ENCODE assay signal across 8 mouse cellular contexts in the genomic region with DNA sequence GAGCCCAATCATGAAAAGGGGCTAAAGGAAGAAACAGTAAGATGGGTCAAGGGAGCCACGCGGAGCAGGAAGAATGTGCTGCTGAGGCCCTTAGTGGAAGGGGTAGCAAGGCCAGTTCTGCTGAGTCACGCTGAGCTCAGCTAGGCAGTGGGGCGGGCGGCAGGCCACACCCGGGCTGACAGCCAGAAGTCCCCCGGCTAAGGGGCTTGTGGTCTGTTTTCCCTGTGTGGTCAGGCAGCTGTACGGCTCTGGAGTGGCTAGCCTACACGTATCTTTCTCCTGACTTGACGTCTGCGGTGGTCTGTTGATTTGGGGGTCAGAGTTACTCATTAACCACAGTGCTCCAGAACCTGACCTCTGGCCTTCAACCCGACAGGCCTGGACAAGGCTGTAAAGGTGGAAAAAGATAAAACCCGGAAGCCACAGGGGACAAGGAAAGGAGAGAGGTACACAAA. TPM values are rescaled to one million over a fixed set of nuclear protein-coding genes. Genes with fewer than 3 reads are reported as not detected.
DNase-seq lines count a peak whose midpoint lies in the region; ATAC-seq and TF ChIP-seq lines count a peak whose summit lies in the region.

No protein-coding gene starts in this region.

- DNase-seq in cerebellum, adult 11-12 months: peak; percentile 61
- no peak for DNase-seq in cerebellum, adult 8-10 months
- DNase-seq in adrenal gland, adult 2 months: peak; percentile 91
- DNase-seq in kidney, postnatal 25 days: peak; percentile 78 to 89

- no peak overlapping the region for H3K4me3 ChIP-seq in embryonic fibroblast, embryonic 13.5 days (ENCODE audit: insufficient read depth, low read length)
- H3K4me3 ChIP-seq in heart, embryonic 16.5 days (ENCODE audit: low read length): no peak overlapping the region; the same call in 1 of the 2 replicates
- H3K4me3 ChIP-seq in stomach, embryonic 14.5 days (ENCODE audit: low read depth, low read length): no peak overlapping the region

- peak overlapping the region; percentile 96 for H3K27ac ChIP-seq in embryonic fibroblast, embryonic 13.5 days (ENCODE audit: insufficient read depth, low read length)
- peak overlapping the region; percentile 90 for H3K27ac ChIP-seq in heart, embryonic 16.5 days (ENCODE audit: low read length)
- peak overlapping the region; percentile 75 for H3K27ac ChIP-seq in stomach, embryonic 14.5 days (ENCODE audit: low read length)

- peak; percentile 53; the same call in 1 of the 2 replicates for TF ChIP-seq POLR2A in embryonic fibroblast, embryonic 13.5 days (IDR thresholded peaks at IDR 0.05; ENCODE audit: low read depth, low read length)

- H3K27me3 ChIP-seq in heart, embryonic 16.5 days (ENCODE audit: control insufficient read depth, insufficient read depth, low read length): no peaks in the 10 kb centered on the region
- H3K27me3 ChIP-seq in stomach, embryonic 14.5 days (ENCODE audit: control insufficient read depth, insufficient read depth, low read length): no peaks in the 10 kb centered on the region

- peak overlapping the region; percentile 75 for H3K9ac ChIP-seq in heart, embryonic 16.5 days (ENCODE audit: low read length)
- H3K9ac ChIP-seq in stomach, embryonic 14.5 days (replicated peaks; ENCODE audit: low read depth, low read length): no peak overlapping the region; the same call in 1 of the 2 replicates

- peaks cover 12% of the 10 kb centered on the region for H3K4me1 ChIP-seq in embryonic fibroblast, embryonic 13.5 days (ENCODE audit: control insufficient read depth, insufficient read depth, low read length)
- H3K4me1 ChIP-seq in heart, embryonic 16.5 days (ENCODE audit: control insufficient read depth, insufficient read depth, low read length): peaks cover 40% of the 10 kb centered on the region
- peaks cover 31% of the 10 kb centered on the region for H3K4me1 ChIP-seq in stomach, embryonic 14.5 days (ENCODE audit: control insufficient read depth, insufficient read depth, low read length)

- peak overlapping the region; percentile 21 for H3K4me2 ChIP-seq in heart, embryonic 16.5 days (ENCODE audit: low read depth, low read length)
- H3K4me2 ChIP-seq in stomach, embryonic 14.5 days (replicated peaks; ENCODE audit: low read depth, low read length): peak overlapping the region; percentile 41

- peaks cover 31% of the 10 kb centered on the region for H3K36me3 ChIP-seq in heart, embryonic 16.5 days (ENCODE audit: control insufficient read depth, insufficient read depth)
- peaks cover 27% of the 10 kb centered on the region for H3K36me3 ChIP-seq in stomach, embryonic 14.5 days (ENCODE audit: control insufficient read depth, insufficient read depth, low read length)

- 0 out of 2 replicates have a peak, but pooled peaks have one; percentile 5 for ATAC-seq in heart, embryonic 16.5 days (replicated peaks; ENCODE audit: extremely low read depth, insufficient read depth, low FRiP score)
- peak; percentile 51 for ATAC-seq in megakaryocyte, adult 5-6 weeks (ENCODE audit: poor library complexity, severe bottlenecking)
- ATAC-seq in stomach, embryonic 14.5 days (ENCODE audit: insufficient number of reproducible peaks, insufficient read depth, low FRiP score, low read depth): peak; percentile 34

- no peak for TF ChIP-seq CTCF in embryonic fibroblast, embryonic 13.5 days (IDR thresholded peaks at IDR 0.05; ENCODE audit: borderline replicate concordance, insufficient read depth, low read length)

- 9% methylated on average over 13 of the region's 13 CpGs for WGBS in heart, embryonic 16.5 days
- WGBS in stomach, embryonic 14.5 days: 7% methylated on average over 13 of the region's 13 CpGs

- H3K9me3 ChIP-seq in heart, embryonic 16.5 days (replicated peaks; ENCODE audit: control insufficient read depth, low read length): no peaks in the 10 kb centered on the region
- no peaks in the 10 kb centered on the region for H3K9me3 ChIP-seq in stomach, embryonic 14.5 days (ENCODE audit: control insufficient read depth, low read depth, low read length)

RNA-seq across cellular contexts. Expression of a gene that starts 1.2 kb away (rescaled TPM):
- total RNA-seq in adrenal gland, adult 2 months (2021): 1,000 to 10,000 TPM; 1,338 to 1,480 TPM
- 7,024 and 7,397 TPM in 2 replicates for polyA plus RNA-seq in adrenal gland, adult 2 months (2012; rRNA removed)
- 3,506 and 4,699 TPM in 2 replicates for polyA plus RNA-seq in embryonic fibroblast, embryonic 13.5 days (2011; ENCODE audit: insufficient read length, low read depth, missing spikeins)
- polyA plus RNA-seq in heart, embryonic 16.5 days (2015; fragmentation: Nextera tagmentation; extraction: Ambion mirVana): 3,045 and 3,399 TPM in 2 replicates
- 2,869 and 3,213 TPM in 2 replicates for total RNA-seq in megakaryocyte, adult 5-6 weeks (2015)
- 1,589 and 1,786 TPM in 2 replicates for total RNA-seq in megakaryocyte, adult 5-6 weeks (2017)
- 4,275 and 4,681 TPM in 2 replicates for polyA plus RNA-seq in stomach, embryonic 14.5 days (2014; fragmentation: Nextera tagmentation; extraction: Ambion mirVana)

RNA-seq across cellular contexts. Expression of a gene that starts 5.8 kb away (rescaled TPM):
- total RNA-seq in adrenal gland, adult 2 months (2021): 10 to 100 TPM; 52.5 to 60.6 TPM
- 148 and 158 TPM in 2 replicates for polyA plus RNA-seq in adrenal gland, adult 2 months (2012; rRNA removed)
- polyA plus RNA-seq in embryonic fibroblast, embryonic 13.5 days (2011; ENCODE audit: insufficient read length, low read depth, missing spikeins): 218 and 278 TPM in 2 replicates
- 104 and 107 TPM in 2 replicates for polyA plus RNA-seq in heart, embryonic 16.5 days (2015; fragmentation: Nextera tagmentation; extraction: Ambion mirVana)
- total RNA-seq in megakaryocyte, adult 5-6 weeks (2015): 24.6 and 25.0 TPM in 2 replicates
- total RNA-seq in megakaryocyte, adult 5-6 weeks (2017): 31.8 and 37.4 TPM in 2 replicates
- polyA plus RNA-seq in stomach, embryonic 14.5 days (2014; fragmentation: Nextera tagmentation; extraction: Ambion mirVana): 67.1 and 83.9 TPM in 2 replicates

RNA-seq across cellular contexts. Expression of a gene that starts 20.8 kb away (rescaled TPM):
- under 1 TPM; 0.41 to 0.75 TPM for total RNA-seq in adrenal gland, adult 2 months (2021)
- polyA plus RNA-seq in adrenal gland, adult 2 months (2012; rRNA removed): 0.44 and 0.64 TPM in 2 replicates
- not detected in 2 replicates for polyA plus RNA-seq in embryonic fibroblast, embryonic 13.5 days (2011; ENCODE audit: insufficient read length, low read depth, missing spikeins)
- polyA plus RNA-seq in heart, embryonic 16.5 days (2015; fragmentation: Nextera tagmentation; extraction: Ambion mirVana): 0.35 and 0.71 TPM in 2 replicates
- not detected in 2 replicates for total RNA-seq in megakaryocyte, adult 5-6 weeks (2015)
- not detected in 2 replicates for total RNA-seq in megakaryocyte, adult 5-6 weeks (2017)
- polyA plus RNA-seq in stomach, embryonic 14.5 days (2014; fragmentation: Nextera tagmentation; extraction: Ambion mirVana): 1.7 and 2.9 TPM in 2 replicates

RNA-seq across cellular contexts. Expression of a gene that starts 23.0 kb away (rescaled TPM):
- 10 to 100 TPM; 38.2 to 52.3 TPM for total RNA-seq in adrenal gland, adult 2 months (2021)
- 70.2 and 89.3 TPM in 2 replicates for polyA plus RNA-seq in adrenal gland, adult 2 months (2012; rRNA removed)
- 67.9 and 74.6 TPM in 2 replicates for polyA plus RNA-seq in embryonic fibroblast, embryonic 13.5 days (2011; ENCODE audit: insufficient read length, low read depth, missing spikeins)
- polyA plus RNA-seq in heart, embryonic 16.5 days (2015; fragmentation: Nextera tagmentation; extraction: Ambion mirVana): 85.1 and 88.3 TPM in 2 replicates
- total RNA-seq in megakaryocyte, adult 5-6 weeks (2015): 48.6 and 51.6 TPM in 2 replicates
- total RNA-seq in megakaryocyte, adult 5-6 weeks (2017): 52.9 and 60.2 TPM in 2 replicates
- 132 and 135 TPM in 2 replicates for polyA plus RNA-seq in stomach, embryonic 14.5 days (2014; fragmentation: Nextera tagmentation; extraction: Ambion mirVana)

RNA-seq across cellular contexts. Expression of a gene that starts 25.7 kb away (rescaled TPM):
- total RNA-seq in adrenal gland, adult 2 months (2021): 10 to 100 TPM in 1 of 2 experiments, 1 to 10 TPM in 1; 2.2 to 33.5 TPM
- 0.45 TPM in 1 of 2 replicates, not detected in the other for polyA plus RNA-seq in adrenal gland, adult 2 months (2012; rRNA removed)
- not detected in 2 replicates for polyA plus RNA-seq in embryonic fibroblast, embryonic 13.5 days (2011; ENCODE audit: insufficient read length, low read depth, missing spikeins)
- not detected in 2 replicates for polyA plus RNA-seq in heart, embryonic 16.5 days (2015; fragmentation: Nextera tagmentation; extraction: Ambion mirVana)
- not detected in 2 replicates for total RNA-seq in megakaryocyte, adult 5-6 weeks (2015)
- 0.61 TPM in 1 of 2 replicates, not detected in the other for total RNA-seq in megakaryocyte, adult 5-6 weeks (2017)
- not detected in 2 replicates for polyA plus RNA-seq in stomach, embryonic 14.5 days (2014; fragmentation: Nextera tagmentation; extraction: Ambion mirVana)
